Mouse (Mus musculus) cerebellum, postnatal 36 days (tissue): ENCODE data around the gene Tenm4.

Experiments used
- DNase-seq, 2 experiments: peaks; one replicate each; pipeline ENCODE4 v3.0.0; 2021 to 2022; ENCODE audit warnings: mixed read lengths in 2 of 2

The Tenm4 gene

GRCm38 (mm10) chr7:96259630-96260029 is 88.6 kb downstream of the Tenm4 start:
- no peak for DNase-seq

GRCm38 (mm10) chr7:96262182-96262581 is 91.1 kb downstream of the Tenm4 start:
- DNase-seq = no peak

GRCm38 (mm10) chr7:96265941-96266340 is 94.9 kb downstream of the Tenm4 start:
- no peak for DNase-seq

- DNase-seq = no peak
These were observed 96.2 kb downstream of the Tenm4 start for GRCm38 (mm10) chr7:96267266-96267665.

- no peak for DNase-seq
These were observed 99.6 kb downstream of the Tenm4 start for GRCm38 (mm10) chr7:96270684-96271083.

- no peak for DNase-seq
These were observed 101.0 kb downstream of the Tenm4 start for GRCm38 (mm10) chr7:96272068-96272467.

- no peak for DNase-seq
These were observed 103.4 kb downstream of the Tenm4 start for GRCm38 (mm10) chr7:96274486-96274885.

GRCm38 (mm10) chr7:96277550-96277949 is 106.5 kb downstream of the Tenm4 start:
- DNase-seq = no peak

GRCm38 (mm10) chr7:96278378-96278777 is 107.3 kb downstream of the Tenm4 start:
- DNase-seq = no peak

- DNase-seq = no peak
These were observed 109.7 kb downstream of the Tenm4 start for GRCm38 (mm10) chr7:96280795-96281194.

GRCm38 (mm10) chr7:96290576-96290975 is 119.5 kb downstream of the Tenm4 start:
- DNase-seq = peak; percentile 7 to 10

GRCm38 (mm10) chr7:96295959-96296358 is 124.9 kb downstream of the Tenm4 start:
- no peak for DNase-seq

- no peak for DNase-seq
These were observed 129.9 kb downstream of the Tenm4 start for GRCm38 (mm10) chr7:96300826-96301397.

GRCm38 (mm10) chr7:96301813-96302212 is 130.8 kb downstream of the Tenm4 start:
- DNase-seq = no peak

- no peak for DNase-seq
These were observed 132.9 kb downstream of the Tenm4 start for GRCm38 (mm10) chr7:96303963-96304362.

GRCm38 (mm10) chr7:96305382-96305935 is 134.4 kb downstream of the Tenm4 start:
- no peak for DNase-seq

- no peak for DNase-seq
These were observed 137.1 kb downstream of the Tenm4 start for GRCm38 (mm10) chr7:96308106-96308505.

GRCm38 (mm10) chr7:96329343-96329742 is 158.3 kb downstream of the Tenm4 start:
- no peak for DNase-seq

GRCm38 (mm10) chr7:96331186-96331585 is 160.1 kb downstream of the Tenm4 start:
- DNase-seq = no peak

- DNase-seq = no peak
These were observed 163.3 kb downstream of the Tenm4 start for GRCm38 (mm10) chr7:96334361-96334760.

GRCm38 (mm10) chr7:96336376-96336775 is 165.3 kb downstream of the Tenm4 start:
- no peak for DNase-seq

GRCm38 (mm10) chr7:96340826-96341225 is 169.8 kb downstream of the Tenm4 start:
- DNase-seq = no peak

- DNase-seq = no peak
These were observed 170.4 kb downstream of the Tenm4 start for GRCm38 (mm10) chr7:96341479-96341878.

- no peak for DNase-seq
These were observed 171.9 kb downstream of the Tenm4 start for GRCm38 (mm10) chr7:96342996-96343395.

- DNase-seq = no peak
These were observed 172.6 kb downstream of the Tenm4 start for GRCm38 (mm10) chr7:96343667-96344066.
